8 mouse cellular contexts compared by ENCODE assay signal in genomic region chr8:108911511-108911910, GRCm38 (mm10).
DNase-seq lines count a peak whose midpoint lies in the region; ATAC-seq and TF ChIP-seq lines count a peak whose summit lies in the region.

No protein-coding gene starts in this region.

- H3K9me3 ChIP-seq in hindbrain, embryonic 11.5 days (ENCODE audit: control insufficient read depth, low read length) = no peaks in the 10 kb centered on the region
- no peaks in the 10 kb centered on the region for H3K9me3 ChIP-seq in hindbrain, embryonic 12.5 days (replicated peaks)
- peaks cover 1% of the 10 kb centered on the region; the same call in 1 of the 2 replicates for H3K9me3 ChIP-seq in intestine, embryonic 14.5 days (ENCODE audit: control insufficient read depth, low read length)
- no peaks in the 10 kb centered on the region for H3K9me3 ChIP-seq in limb, embryonic 10.5 days (replicated peaks)

- no peak overlapping the region for H3K4me3 ChIP-seq in hindbrain, embryonic 11.5 days (ENCODE audit: low read depth, low read length)
- no peak overlapping the region for H3K4me3 ChIP-seq in hindbrain, embryonic 12.5 days
- H3K4me3 ChIP-seq in cerebellum, adult 2 months (replicated peaks; ENCODE audit: insufficient read depth, low read depth, low read length) = no peak overlapping the region
- no peak overlapping the region for H3K4me3 ChIP-seq in intestine, embryonic 14.5 days (ENCODE audit: low read depth, low read length)
- H3K4me3 ChIP-seq in limb, embryonic 10.5 days = no peak overlapping the region

- H3K27ac ChIP-seq in hindbrain, embryonic 11.5 days (ENCODE audit: low read depth, low read length) = no peak overlapping the region
- H3K27ac ChIP-seq in hindbrain, embryonic 12.5 days = no peak overlapping the region; the same call in 1 of the 2 replicates
- H3K27ac ChIP-seq in cerebellum, adult 2 months (ENCODE audit: insufficient read depth, low read length) = no peak overlapping the region
- H3K27ac ChIP-seq in intestine, embryonic 14.5 days (ENCODE audit: low read depth) = no peak overlapping the region
- H3K27ac ChIP-seq in limb, embryonic 10.5 days = no peak overlapping the region

- 13% methylated on average over 6 of the region's 6 CpGs for WGBS in hindbrain, embryonic 11.5 days
- WGBS in hindbrain, embryonic 12.5 days = 7% methylated on average over 6 of the region's 6 CpGs
- 6% methylated on average over 6 of the region's 6 CpGs for WGBS in cerebellum, adult 2 months
- WGBS in intestine, embryonic 14.5 days = 10% methylated on average over 6 of the region's 6 CpGs
- 10% methylated on average over 6 of the region's 6 CpGs for WGBS in limb, embryonic 10.5 days

- DNase-seq in hindbrain, embryonic 11.5 days (ENCODE audit: low spot score) = peak; percentile 91
- DNase-seq in cerebellum, adult 2 months = peak; percentile 76 to 86
- peak; percentile 76 to 89 for DNase-seq in frontal cortex, postnatal 14 days (ENCODE audit: low spot score in 2 of 2)
- peak; percentile 94 for DNase-seq in intestine, embryonic 14.5 days (ENCODE audit: low spot score)
- peak; percentile 91 for DNase-seq in limb, embryonic 10.5 days (ENCODE audit: low spot score)
- peak; percentile 55 to 66 for DNase-seq in spleen, postnatal 36 days (ENCODE audit: low spot score in 2 of 2)

- no peaks in the 10 kb centered on the region for H3K36me3 ChIP-seq in hindbrain, embryonic 11.5 days (ENCODE audit: control insufficient read depth, insufficient read depth, low read length)
- H3K36me3 ChIP-seq in hindbrain, embryonic 12.5 days = peaks cover 3% of the 10 kb centered on the region
- peaks cover 2% of the 10 kb centered on the region; the same call in 1 of the 2 replicates for H3K36me3 ChIP-seq in intestine, embryonic 14.5 days (ENCODE audit: control insufficient read depth, insufficient read depth, low read length)
- H3K36me3 ChIP-seq in limb, embryonic 10.5 days = peaks cover 19% of the 10 kb centered on the region

- no peak overlapping the region for H3K9ac ChIP-seq in hindbrain, embryonic 11.5 days (ENCODE audit: low read depth, low read length)
- no peak overlapping the region for H3K9ac ChIP-seq in hindbrain, embryonic 12.5 days
- no peak overlapping the region for H3K9ac ChIP-seq in intestine, embryonic 14.5 days (ENCODE audit: low read length)

- no peaks in the 10 kb centered on the region for H3K27me3 ChIP-seq in hindbrain, embryonic 11.5 days (ENCODE audit: control insufficient read depth, insufficient read depth, low read length)
- H3K27me3 ChIP-seq in hindbrain, embryonic 12.5 days = no peaks in the 10 kb centered on the region
- H3K27me3 ChIP-seq in cerebellum, adult 2 months (ENCODE audit: control insufficient read depth, insufficient read depth, low read length) = no peaks in the 10 kb centered on the region
- H3K27me3 ChIP-seq in intestine, embryonic 14.5 days (replicated peaks; ENCODE audit: control insufficient read depth, insufficient read depth, low read length) = no peaks in the 10 kb centered on the region
- no peaks in the 10 kb centered on the region for H3K27me3 ChIP-seq in limb, embryonic 10.5 days (ENCODE audit: low read depth, poor library complexity, severe bottlenecking)

- H3K4me2 ChIP-seq in hindbrain, embryonic 11.5 days (replicated peaks; ENCODE audit: low read depth, low read length) = no peak overlapping the region
- H3K4me2 ChIP-seq in hindbrain, embryonic 12.5 days (replicated peaks) = no peak overlapping the region
- H3K4me2 ChIP-seq in intestine, embryonic 14.5 days (ENCODE audit: low read length) = no peak overlapping the region

- TF ChIP-seq POLR2A in cerebellum, adult 2 months (IDR thresholded peaks at IDR 0.05; ENCODE audit: borderline replicate concordance, insufficient read depth, low read length) = no peak

- 0 out of 2 replicates have a peak, but pooled peaks cover 5% of the 10 kb centered on the region for H3K4me1 ChIP-seq in hindbrain, embryonic 11.5 days (replicated peaks; ENCODE audit: control insufficient read depth, insufficient read depth, low read length)
- peaks cover 50% of the 10 kb centered on the region for H3K4me1 ChIP-seq in hindbrain, embryonic 12.5 days
- no peaks in the 10 kb centered on the region for H3K4me1 ChIP-seq in cerebellum, adult 2 months (ENCODE audit: control insufficient read depth, insufficient read depth, low read length)
- peaks cover 32% of the 10 kb centered on the region for H3K4me1 ChIP-seq in intestine, embryonic 14.5 days (replicated peaks; ENCODE audit: control insufficient read depth, insufficient read depth, low read length)
- H3K4me1 ChIP-seq in limb, embryonic 10.5 days = peaks cover 43% of the 10 kb centered on the region

- TF ChIP-seq CTCF in cerebellum, adult 2 months (IDR thresholded peaks at IDR 0.05; ENCODE audit: borderline replicate concordance, insufficient read depth, low read depth, low read length) = peak; percentile 98

- no peak for ATAC-seq in hindbrain, embryonic 11.5 days (ENCODE audit: low FRiP score)
- no peak for ATAC-seq in hindbrain, embryonic 12.5 days (ENCODE audit: low FRiP score)
- no peak for ATAC-seq in intestine, embryonic 14.5 days (replicated peaks; ENCODE audit: low FRiP score, low TSS enrichment, low read depth)
- peak; percentile 81 for ATAC-seq in monocyte, adult 5-6 weeks (replicated peaks; ENCODE audit: insufficient number of reproducible peaks, low FRiP score, low TSS enrichment, poor library complexity, severe bottlenecking)
